Mouse (Mus musculus) heart, adult 18-20 months (tissue): Measurements from ENCODE around the gene Vps35. TPM values are rescaled to one million over a fixed set of nuclear protein-coding genes. Genes with fewer than 3 reads are reported as not detected.

Source experiments
- DNase-seq, 2 experiments: peaks; one replicate each; pipeline ENCODE4 v3.0.0; 2021 to 2022; ENCODE audit warnings: mixed read lengths in 1 of 2
- total RNA-seq, 2 experiments: library from RNA; stranded (reverse); gene quantifications; 2 replicates each; pipeline ENCODE4 v1.2.3; 2021

Vps35 gene
- total RNA-seq, 2 experiments from 2014 or later: 69.0 to 71.6 TPM

GRCm38 (mm10) chr8:85220220-85220619 lies 79.4 kb downstream of the Vps35 start:
- DNase-seq: no peak

Other genes starting within 250 kb of the Vps35 start
- 1 to 10 TPM; 2.7 to 3.2 TPM for gene Fbxw9, start 239.7 kb downstream of the Vps35 start, total RNA-seq
- not detected for gene Gm5741, start 231.8 kb downstream of the Vps35 start, total RNA-seq
- gene Dhps, start 228.0 kb downstream of the Vps35 start, total RNA-seq: 10 to 100 TPM; 36.5 to 36.6 TPM
- gene Wdr83os, start 219.1 kb downstream of the Vps35 start, total RNA-seq: 10 to 100 TPM; 42.1 to 47.3 TPM
- 10 to 100 TPM; 28.7 to 34.6 TPM for gene Wdr83, start 218.5 kb downstream of the Vps35 start, total RNA-seq
- 10 to 100 TPM; 27.6 to 27.7 TPM for gene Man2b1, start 216.5 kb downstream of the Vps35 start, total RNA-seq
- gene Zfp791, start 176.7 kb downstream of the Vps35 start, total RNA-seq: 1 to 10 TPM; 1.7 to 2.4 TPM
- gene Cks1brt, start 147.9 kb downstream of the Vps35 start, total RNA-seq: not detected
- gene Olfr371, start 73.8 kb downstream of the Vps35 start, total RNA-seq: not detected
- gene Orc6, start 170 bp downstream of the Vps35 start, total RNA-seq: 1 to 10 TPM; 5.8 to 6.8 TPM
- 100 to 1,000 TPM; 473 to 486 TPM for gene Mylk3, start 86.5 kb upstream of the Vps35 start, total RNA-seq
- gene 4921524J17Rik, start 133.0 kb upstream of the Vps35 start, total RNA-seq: 10 to 100 TPM; 18.1 to 19.4 TPM
- gene Gpt2, start 192.8 kb upstream of the Vps35 start, total RNA-seq: 10 to 100 TPM; 33.3 to 37.5 TPM